Mouse (Mus musculus) CH12.LX (cell line): Measurements from ENCODE around the gene Mgat4c. TPM values are rescaled to one million over a fixed set of nuclear protein-coding genes. Genes with fewer than 3 reads are reported as not detected.

Experiments used
- DNase-seq: peaks from one replicate; pipeline ENCODE4 v3.0.0-alpha.2; 2013; ENCODE audit errors: extremely low read depth
- H3K27ac ChIP-seq: 2 replicates; pipeline ENCODE4 v1.5.1; 2012; ENCODE audit warnings: low read depth, mild to moderate bottlenecking, control low read depth, moderate library complexity; ENCODE audit not compliant: insufficient read depth
- H3K27me3 ChIP-seq: replicated peaks from 2 replicates; pipeline ENCODE3; 2012; ENCODE audit warnings: inconsistent platforms
- H3K36me3 ChIP-seq, 2 experiments: replicated peaks in 1 of 2; 2 replicates each; pipeline versions ENCODE3 to v1.6.1; 2012; ENCODE audit warnings: inconsistent platforms in 1 of 2, low read length in 1 of 2, mild to moderate bottlenecking in 1 of 2, mixed read lengths in 1 of 2, moderate library complexity in 1 of 2; ENCODE audit not compliant: control insufficient read depth in 1 of 2, insufficient read depth in 1 of 2
- H3K4me1 ChIP-seq, 2 experiments: 2 replicates each; pipeline ENCODE4 v1.6.1; 2012; ENCODE audit warnings: inconsistent platforms in 1 of 2, moderate library complexity in 1 of 2; ENCODE audit not compliant: insufficient read depth in 2 of 2, control insufficient read depth in 1 of 2
- H3K4me2 ChIP-seq: 2 replicates; pipeline ENCODE4 v1.6.1; 2012; ENCODE audit warnings: low read depth, mild to moderate bottlenecking, control low read depth; ENCODE audit not compliant: poor library complexity, insufficient read depth, severe bottlenecking
- H3K4me3 ChIP-seq, 3 experiments: fragments of 150-350 bp in 1 of 3; sonication (generic) in 1 of 3; replicated peaks in 1 of 3; 2 replicates each; pipeline versions ENCODE3 to v1.5.1; 2011 to 2012; ENCODE audit warnings: low read depth in 2 of 3, low read length in 2 of 3, mild to moderate bottlenecking in 2 of 3, moderate library complexity in 2 of 3, control low read depth in 1 of 3, improper control_type of control experiment in 1 of 3, inconsistent platforms in 1 of 3, mixed read lengths in 1 of 3; ENCODE audit not compliant: poor library complexity in 1 of 3
- H3K79me2 ChIP-seq: replicated peaks from 2 replicates; pipeline ENCODE4 v1.6.1; 2012; ENCODE audit warnings: mild to moderate bottlenecking, moderate library complexity; ENCODE audit not compliant: control insufficient read depth, poor library complexity, insufficient read depth, severe bottlenecking; ENCODE audit errors: extremely low read depth
- H3K9ac ChIP-seq: 2 replicates; pipeline ENCODE4 v1.6.1; 2012; ENCODE audit warnings: low read depth, mild to moderate bottlenecking, control low read depth, moderate library complexity; ENCODE audit not compliant: insufficient read depth
- H3K9me3 ChIP-seq: replicated peaks from 2 replicates; pipeline ENCODE3; 2012; ENCODE audit warnings: low read length, inconsistent platforms, mixed read lengths
- CHD1 ChIP-seq: IDR thresholded peaks from 2 replicates; pipeline ENCODE4 v1.6.1; 2012; ENCODE audit warnings: low read depth, low read length, improper control_type of control experiment, inconsistent platforms
- CTCF ChIP-seq, 2 experiments: IDR thresholded peaks in 1 of 2; conservative IDR thresholded peaks in 1 of 2; 2 replicates each; pipeline ENCODE4 v1.5.1; 2011 to 2012; ENCODE audit warnings: low read depth in 2 of 2, low read length in 2 of 2, improper control_type of control experiment in 1 of 2, inconsistent platforms in 1 of 2, mild to moderate bottlenecking in 1 of 2, moderate library complexity in 1 of 2
- ELF1 ChIP-seq: IDR thresholded peaks from 2 replicates; pipeline ENCODE4 v1.6.1; 2014; ENCODE audit warnings: low read depth, mild to moderate bottlenecking, inconsistent platforms, low read length, improper control_type of control experiment
- EP300 ChIP-seq: IDR thresholded peaks from 2 replicates; pipeline ENCODE4 v1.6.1; 2011; ENCODE audit warnings: low read length, improper control_type of control experiment
- GABPA ChIP-seq: IDR thresholded peaks from 2 replicates; pipeline ENCODE4 v1.6.1; 2012; ENCODE audit warnings: low read depth, low read length, improper control_type of control experiment, inconsistent platforms; ENCODE audit not compliant: insufficient replicate concordance
- HCFC1 ChIP-seq: IDR thresholded peaks from 2 replicates; pipeline ENCODE4 v1.6.1; 2012; ENCODE audit warnings: low read depth, mild to moderate bottlenecking, inconsistent platforms, low read length, improper control_type of control experiment
- IRF4 ChIP-seq: IDR thresholded peaks from 2 replicates; pipeline ENCODE4 v1.6.1; 2014; ENCODE audit warnings: low read depth, mild to moderate bottlenecking, inconsistent platforms, low read length, improper control_type of control experiment
- MAFK ChIP-seq: IDR thresholded peaks from 2 replicates; pipeline ENCODE4 v1.6.1; 2011; ENCODE audit warnings: low read length, improper control_type of control experiment; ENCODE audit not compliant: insufficient replicate concordance
- MYC ChIP-seq: IDR thresholded peaks from 2 replicates; pipeline ENCODE4 v1.6.1; 2011; ENCODE audit warnings: low read depth, mild to moderate bottlenecking, improper control_type of control experiment, low read length
- NRF1 ChIP-seq: IDR thresholded peaks from 2 replicates; pipeline ENCODE4 v1.6.1; 2014; ENCODE audit warnings: low read depth, mild to moderate bottlenecking, inconsistent platforms, low read length, improper control_type of control experiment, moderate library complexity
- PAX5 ChIP-seq: IDR thresholded peaks from 2 replicates; pipeline ENCODE4 v1.6.1; 2012; ENCODE audit warnings: low read length, inconsistent platforms, mixed read lengths
- POLR2A ChIP-seq: IDR thresholded peaks from 2 replicates; pipeline ENCODE4 v1.6.1; 2011; ENCODE audit warnings: low read depth, mild to moderate bottlenecking, improper control_type of control experiment, low read length
- RAD21 ChIP-seq: IDR thresholded peaks from 2 replicates; pipeline ENCODE4 v1.6.1; 2011; ENCODE audit warnings: low read depth, mild to moderate bottlenecking, low read length, improper control_type of control experiment, moderate library complexity
- USF1 ChIP-seq: IDR thresholded peaks from 2 replicates; pipeline ENCODE4 v1.6.1; 2014; ENCODE audit warnings: low read depth, mild to moderate bottlenecking, inconsistent platforms, low read length, improper control_type of control experiment
- USF2 ChIP-seq: conservative IDR thresholded peaks from 2 replicates; pipeline ENCODE4 v1.6.1; 2011; ENCODE audit warnings: low read depth, low read length, improper control_type of control experiment
- ZC3H11A ChIP-seq: IDR thresholded peaks from 2 replicates; pipeline ENCODE4 v1.6.1; 2012; ENCODE audit warnings: low read depth, mild to moderate bottlenecking, inconsistent platforms, low read length, improper control_type of control experiment
- ZKSCAN1 ChIP-seq: IDR thresholded peaks from 2 replicates; pipeline ENCODE4 v1.6.1; 2012; ENCODE audit warnings: low read depth, inconsistent platforms, low read length, improper control_type of control experiment, borderline replicate concordance
- ZMIZ1 ChIP-seq: IDR thresholded peaks from 2 replicates; pipeline ENCODE4 v1.6.1; 2012; ENCODE audit warnings: low read depth, mild to moderate bottlenecking, inconsistent platforms, low read length, improper control_type of control experiment
- dilution Hi-C: fragments of 300-500 bp; cut with MboI; formaldehyde crosslinking; loops from 2 replicates; pipeline ENCODE4 v1.14.3; 2020; ENCODE audit warnings: low sequenced_read_pairs; ENCODE audit not compliant: extremely low pct_unique_long_range_greater_than_20kb, extremely low pct_ligation_motif_present
- in situ Hi-C: fragments of 300-500 bp; cut with MboI; formaldehyde crosslinking; loops from 3 replicates; pipeline ENCODE4 v1.14.3; 2019; ENCODE audit warnings: low sequenced_read_pairs, low pct_ligation_motif_present, low pct_unique_long_range_greater_than_20kb, mixed read lengths
- polyA plus RNA-seq: library from polyadenylated mRNA; unstranded; fragments of >175 nt; gene quantifications from 2 replicates; pipeline ENCODE4 v1.2.1, GENCODE M21; 2012; ENCODE audit warnings: low read depth; ENCODE audit not compliant: insufficient read length
- total RNA-seq, 2 experiments: library from RNA; depleted of rRNA; stranded (reverse); fragments of 300-350 nt in 1 of 2; fragments of >200 nt in 1 of 2; gene quantifications; 2 replicates each; pipeline ENCODE4 v1.2.3; 2012 to 2014

The Mgat4c gene
- total and polyA plus RNA-seq, 3 experiments, result not detected

DNA sequence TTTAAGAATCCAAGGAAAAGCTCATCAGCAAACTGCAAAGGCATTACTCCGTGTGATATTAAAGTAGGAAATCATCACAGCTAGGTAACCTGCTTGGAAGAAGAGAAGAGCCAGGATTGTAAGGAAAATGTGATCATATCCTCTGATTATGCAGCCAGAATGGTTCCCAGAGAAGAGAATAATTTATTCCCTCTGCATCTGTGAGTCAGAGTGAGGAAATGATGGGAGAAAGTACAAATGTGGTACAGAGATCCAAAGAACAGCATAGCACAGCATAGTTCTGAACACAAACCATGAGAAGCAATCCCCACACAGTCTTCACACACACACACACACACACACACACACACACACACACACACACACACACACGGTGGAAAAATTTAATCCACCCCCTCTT lies 40.2 kb upstream of the Mgat4c start:
- no peak for DNase-seq
- no peaks in the 10 kb centered on the region for H3K36me3 ChIP-seq
- no peaks in the 10 kb centered on the region for H3K4me1 ChIP-seq
- TF ChIP-seq CTCF (conservative IDR thresholded peaks at IDR 0.05 in 1 of 2, IDR thresholded peaks at IDR 0.05 in 1 of 2; ENCODE audit: low read depth in 2 of 2, low read length in 2 of 2), result no peak
- no peak for TF ChIP-seq ELF1
- no peak overlapping the region for H3K4me3 ChIP-seq
- H3K4me2 ChIP-seq, result no peak overlapping the region
- H3K9ac ChIP-seq, result no peak overlapping the region
- dilution Hi-C loops (no loop called here), in situ Hi-C loops (no loop called here)
- H3K79me2 ChIP-seq, result no peaks in the 10 kb centered on the region
- H3K27me3 ChIP-seq, result no peaks in the 10 kb centered on the region
- no peak overlapping the region for H3K27ac ChIP-seq
- H3K9me3 ChIP-seq, result peaks cover 9% of the 10 kb centered on the region

DNA sequence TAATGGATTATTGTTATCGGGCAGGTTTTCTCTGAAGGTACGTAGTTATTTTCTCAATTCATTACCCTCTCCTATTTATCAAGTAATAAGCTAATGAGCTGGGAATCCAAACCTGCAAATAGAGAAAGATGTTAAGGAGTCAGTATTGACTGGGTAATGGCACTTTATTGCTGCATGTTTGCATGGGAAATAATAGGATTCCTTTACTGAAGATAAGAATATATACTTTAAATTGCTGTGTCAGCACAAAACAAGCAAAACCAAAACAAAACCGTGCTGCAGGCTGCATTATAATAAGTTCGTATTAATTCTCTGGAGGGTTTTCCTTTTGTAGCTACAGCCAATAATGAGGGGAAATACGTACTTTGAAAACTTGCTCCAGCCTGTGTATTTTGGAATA lies 627 bp downstream of the Mgat4c start:
- Histone ChIP-seq H3K4me2 (no peak overlapping the region), H3K36me3 (no peaks in the 10 kb centered on the region)
- TF ChIP-seq GABPA (no peak), ZC3H11A (no peak), EP300 (no peak), USF2 (no peak), HCFC1 (no peak), POLR2A (no peak), MYC (no peak), PAX5 (no peak), MAFK (peak; percentile 84)
- TF ChIP-seq, all 38 proteins: peak for 1
- H3K79me2 ChIP-seq, result no peaks in the 10 kb centered on the region
- no peaks in the 10 kb centered on the region for H3K27me3 ChIP-seq
- no peaks in the 10 kb centered on the region for H3K4me1 ChIP-seq
- dilution Hi-C loops (no loop called here), in situ Hi-C loops (no loop called here)
- peaks cover 18% of the 10 kb centered on the region for H3K9me3 ChIP-seq
- H3K27ac ChIP-seq, result no peak overlapping the region
- no peak overlapping the region for H3K4me3 ChIP-seq
- DNase-seq, result no peak
- no peak overlapping the region for H3K9ac ChIP-seq

- in situ Hi-C loops, result no loop called here
- Histone ChIP-seq H3K4me2 (no peak overlapping the region), H3K36me3 (no peaks in the 10 kb centered on the region), H3K9me3 (peaks cover 17% of the 10 kb centered on the region), H3K9ac (no peak overlapping the region), H3K4me3 (no peak overlapping the region), H3K27me3 (no peaks in the 10 kb centered on the region), H3K27ac (no peak overlapping the region), H3K79me2 (no peaks in the 10 kb centered on the region), H3K4me1 (no peaks in the 10 kb centered on the region)
- DNase-seq, result no peak
- no peak for TF ChIP-seq USF2
- no peak for TF ChIP-seq USF1
- TF ChIP-seq CTCF (conservative IDR thresholded peaks at IDR 0.05 in 1 of 2, IDR thresholded peaks at IDR 0.05 in 1 of 2; ENCODE audit: low read depth in 2 of 2, low read length in 2 of 2), result no peak
- no peak for TF ChIP-seq ZKSCAN1
- no peak for TF ChIP-seq ELF1
- no peak for TF ChIP-seq MAFK
- TF ChIP-seq CHD1, result no peak
- TF ChIP-seq NRF1, result no peak
- TF ChIP-seq IRF4, result no peak
- no peak for TF ChIP-seq ZMIZ1
- no peak for TF ChIP-seq RAD21
- TF ChIP-seq POLR2A, result no peak
- no peak for TF ChIP-seq PAX5
- dilution Hi-C loops, result no loop called here
Observed at GRCm38 (mm10) chr10:101761828-101762227, 80.5 kb downstream of the Mgat4c start.
